Mouse (Mus musculus): ENCODE results near the gene Narfl. TPM values are rescaled to one million over a fixed set of nuclear protein-coding genes. Genes with fewer than 3 reads are reported as not detected.

Gene Narfl
- polyA plus RNA-seq, 1 experiment from 2014 or later = 26.7 TPM

GRCm38 (mm10) chr17:25748238-25748637 is 25.3 kb upstream of the Narfl start:
- no peak overlapping the region for H3K27ac ChIP-seq
- no peaks in the 10 kb centered on the region for H3K27me3 ChIP-seq
- H3K9me3 ChIP-seq = no peaks in the 10 kb centered on the region
- H3K4me1 ChIP-seq = no peaks in the 10 kb centered on the region; the same call in none of the 2 replicates
- no peak overlapping the region for H3K4me3 ChIP-seq
- no peaks in the 10 kb centered on the region for H3K36me3 ChIP-seq
- H3K9ac ChIP-seq = no peak overlapping the region
- WGBS = 92% methylated on average over 4 of the region's 4 CpGs
- H3K4me2 ChIP-seq = no peak overlapping the region
- no peak for ATAC-seq (ENCODE audit: insufficient number of reproducible peaks, low FRiP score, low TSS enrichment, low read depth)

GRCm38 (mm10) chr17:25749314-25749713 is 24.3 kb upstream of the Narfl start:
- H3K4me1 ChIP-seq = no peaks in the 10 kb centered on the region; the same call in none of the 2 replicates
- H3K9me3 ChIP-seq = no peaks in the 10 kb centered on the region
- no peak overlapping the region for H3K4me3 ChIP-seq
- no peaks in the 10 kb centered on the region for H3K27me3 ChIP-seq
- no peak overlapping the region for H3K27ac ChIP-seq
- ATAC-seq (ENCODE audit: insufficient number of reproducible peaks, low FRiP score, low TSS enrichment, low read depth) = no peak
- H3K4me2 ChIP-seq = no peak overlapping the region
- WGBS = 86% methylated on average over 6 of the region's 6 CpGs
- no peak overlapping the region for H3K9ac ChIP-seq
- H3K36me3 ChIP-seq = no peaks in the 10 kb centered on the region

- no peak overlapping the region for H3K27ac ChIP-seq
- no peak for ATAC-seq (ENCODE audit: insufficient number of reproducible peaks, low FRiP score, low TSS enrichment, low read depth)
- 0 out of 2 replicates have a peak overlapping the region, but pooled peaks have one; percentile 14 for H3K9ac ChIP-seq
- H3K27me3 ChIP-seq = no peaks in the 10 kb centered on the region
- no peaks in the 10 kb centered on the region for H3K9me3 ChIP-seq
- H3K4me2 ChIP-seq = no peak overlapping the region
- H3K36me3 ChIP-seq = no peaks in the 10 kb centered on the region
- 28% methylated on average over 5 of the region's 5 CpGs for WGBS
- H3K4me1 ChIP-seq = no peaks in the 10 kb centered on the region; the same call in none of the 2 replicates
- no peak overlapping the region for H3K4me3 ChIP-seq
Measured at GRCm38 (mm10) chr17:25751446-25751845, 22.1 kb upstream of the Narfl start.

- H3K4me3 ChIP-seq = no peak within 1 kb of the TSS
- H3K27ac ChIP-seq = no peak within 1 kb of the TSS
- no peak for ATAC-seq (ENCODE audit: insufficient number of reproducible peaks, low FRiP score, low TSS enrichment, low read depth)
- H3K9me3 ChIP-seq = no peaks in the 10 kb centered on the region
- H3K27me3 ChIP-seq = no peaks in the 10 kb centered on the region
- H3K9ac ChIP-seq = no peak within 1 kb of the TSS
- no peak within 1 kb of the TSS for H3K4me2 ChIP-seq
- H3K36me3 ChIP-seq = no peaks in the 10 kb centered on the region
- WGBS = 83% methylated on average over 9 of the region's 9 CpGs
- H3K4me1 ChIP-seq = no peaks in the 10 kb centered on the region; the same call in none of the 2 replicates
Measured at GRCm38 (mm10) chr17:25754241-25754640, 19.3 kb upstream of the Narfl start, which contains the start of gene Msln. Msln (minus strand) TSS chr17:25754378.

GRCm38 (mm10) chr17:25755086-25755485 is 18.5 kb upstream of the Narfl start:
- Histone ChIP-seq H3K36me3 (no peaks in the 10 kb centered on the region), H3K9ac (no peak overlapping the region), H3K27me3 (no peaks in the 10 kb centered on the region), H3K4me3 (no peak overlapping the region), H3K27ac (no peak overlapping the region), H3K4me2 (no peak overlapping the region), H3K4me1 (no peaks in the 10 kb centered on the region; the same call in none of the 2 replicates), H3K9me3 (no peaks in the 10 kb centered on the region)
- WGBS = 79% methylated on average over 4 of the region's 4 CpGs
- no peak for ATAC-seq (ENCODE audit: insufficient number of reproducible peaks, low FRiP score, low TSS enrichment, low read depth)

GRCm38 (mm10) chr17:25755627-25756377 is 17.8 kb upstream of the Narfl start:
- Histone ChIP-seq H3K4me2 (no peak overlapping the region), H3K27me3 (no peaks in the 10 kb centered on the region), H3K36me3 (no peaks in the 10 kb centered on the region), H3K9ac (no peak overlapping the region), H3K4me1 (no peaks in the 10 kb centered on the region; the same call in none of the 2 replicates), H3K27ac (no peak overlapping the region), H3K9me3 (no peaks in the 10 kb centered on the region), H3K4me3 (no peak overlapping the region)
- WGBS = 33% methylated on average over 4 of the region's 4 CpGs
- no peak for ATAC-seq (ENCODE audit: insufficient number of reproducible peaks, low FRiP score, low TSS enrichment, low read depth)

GRCm38 (mm10) chr17:25756378-25757242 is 17.0 kb upstream of the Narfl start:
- H3K9me3 ChIP-seq = no peaks in the 10 kb centered on the region
- no peaks in the 10 kb centered on the region; the same call in 1 of the 2 replicates for H3K4me1 ChIP-seq
- H3K4me3 ChIP-seq = no peak overlapping the region
- no peak overlapping the region for H3K9ac ChIP-seq
- H3K27ac ChIP-seq = no peak overlapping the region
- H3K27me3 ChIP-seq = no peaks in the 10 kb centered on the region
- no peak overlapping the region for H3K4me2 ChIP-seq
- no peak for ATAC-seq (ENCODE audit: insufficient number of reproducible peaks, low FRiP score, low TSS enrichment, low read depth)
- 70% methylated on average over 9 of the region's 9 CpGs for WGBS
- H3K36me3 ChIP-seq = no peaks in the 10 kb centered on the region

- H3K36me3 ChIP-seq = no peaks in the 10 kb centered on the region
- H3K27ac ChIP-seq = no peak overlapping the region
- 55% methylated on average over 3 of the region's 3 CpGs for WGBS
- H3K4me3 ChIP-seq = no peak overlapping the region
- no peak overlapping the region for H3K4me2 ChIP-seq
- no peak overlapping the region for H3K9ac ChIP-seq
- no peaks in the 10 kb centered on the region for H3K27me3 ChIP-seq
- ATAC-seq (ENCODE audit: insufficient number of reproducible peaks, low FRiP score, low TSS enrichment, low read depth) = no peak
- no peaks in the 10 kb centered on the region for H3K9me3 ChIP-seq
- H3K4me1 ChIP-seq = no peaks in the 10 kb centered on the region; the same call in 1 of the 2 replicates
Measured at GRCm38 (mm10) chr17:25757691-25758090, 15.9 kb upstream of the Narfl start.

GRCm38 (mm10) chr17:25760148-25760547 is 13.4 kb upstream of the Narfl start:
- 73% methylated on average over 8 of the region's 8 CpGs for WGBS
- Histone ChIP-seq H3K36me3 (no peaks in the 10 kb centered on the region), H3K4me3 (no peak overlapping the region), H3K27ac (no peak overlapping the region), H3K9ac (no peak overlapping the region), H3K4me1 (no peaks in the 10 kb centered on the region; the same call in 1 of the 2 replicates), H3K27me3 (no peaks in the 10 kb centered on the region), H3K9me3 (no peaks in the 10 kb centered on the region), H3K4me2 (no peak overlapping the region)
- ATAC-seq (ENCODE audit: insufficient number of reproducible peaks, low FRiP score, low TSS enrichment, low read depth) = no peak

- H3K36me3 ChIP-seq = no peaks in the 10 kb centered on the region
- no peak overlapping the region for H3K4me3 ChIP-seq
- H3K4me1 ChIP-seq = no peaks in the 10 kb centered on the region
- H3K27ac ChIP-seq = no peak overlapping the region
- no peaks in the 10 kb centered on the region for H3K27me3 ChIP-seq
- 58% methylated on average over 4 of the region's 4 CpGs for WGBS
- no peaks in the 10 kb centered on the region for H3K9me3 ChIP-seq
- ATAC-seq (ENCODE audit: insufficient number of reproducible peaks, low FRiP score, low TSS enrichment, low read depth) = no peak
- no peak overlapping the region for H3K9ac ChIP-seq
- no peak overlapping the region for H3K4me2 ChIP-seq
Measured at GRCm38 (mm10) chr17:25761561-25761970, 12.0 kb upstream of the Narfl start.

- no peak overlapping the region for H3K4me3 ChIP-seq
- no peak overlapping the region for H3K4me2 ChIP-seq
- no peaks in the 10 kb centered on the region for H3K36me3 ChIP-seq
- H3K27ac ChIP-seq = no peak overlapping the region
- 45% methylated on average over 3 of the region's 3 CpGs for WGBS
- no peak for ATAC-seq (ENCODE audit: insufficient number of reproducible peaks, low FRiP score, low TSS enrichment, low read depth)
- no peak overlapping the region for H3K9ac ChIP-seq
- H3K9me3 ChIP-seq = no peaks in the 10 kb centered on the region
- no peaks in the 10 kb centered on the region for H3K4me1 ChIP-seq
- peaks cover 1% of the 10 kb centered on the region; the same call in 1 of the 2 replicates for H3K27me3 ChIP-seq
Measured at GRCm38 (mm10) chr17:25762591-25762990, 11.0 kb upstream of the Narfl start.

GRCm38 (mm10) chr17:25765886-25766285 is 7.7 kb upstream of the Narfl start:
- Histone ChIP-seq H3K9ac (no peak overlapping the region), H3K27ac (no peak overlapping the region), H3K4me1 (no peaks in the 10 kb centered on the region), H3K9me3 (no peaks in the 10 kb centered on the region), H3K36me3 (no peaks in the 10 kb centered on the region), H3K4me2 (no peak overlapping the region), H3K4me3 (no peak overlapping the region), H3K27me3 (peaks cover 4% of the 10 kb centered on the region; the same call in 1 of the 2 replicates)
- no peak for ATAC-seq (ENCODE audit: insufficient number of reproducible peaks, low FRiP score, low TSS enrichment, low read depth)
- WGBS = 15% methylated on average over 5 of the region's 5 CpGs

All from limb, embryonic 15.5 days (tissue).